Mouse (Mus musculus): ENCODE data around the gene Il17a. TPM values are rescaled to one million over a fixed set of nuclear protein-coding genes. Genes with fewer than 3 reads are reported as not detected.
"Not testable (repeated sequence)": the region's sequence is repeated elsewhere in the genome, so short reads cannot be mapped to it uniquely, and the experiment has no call there.

Gene Il17a
- not detected for total RNA-seq (2022)

DNA sequence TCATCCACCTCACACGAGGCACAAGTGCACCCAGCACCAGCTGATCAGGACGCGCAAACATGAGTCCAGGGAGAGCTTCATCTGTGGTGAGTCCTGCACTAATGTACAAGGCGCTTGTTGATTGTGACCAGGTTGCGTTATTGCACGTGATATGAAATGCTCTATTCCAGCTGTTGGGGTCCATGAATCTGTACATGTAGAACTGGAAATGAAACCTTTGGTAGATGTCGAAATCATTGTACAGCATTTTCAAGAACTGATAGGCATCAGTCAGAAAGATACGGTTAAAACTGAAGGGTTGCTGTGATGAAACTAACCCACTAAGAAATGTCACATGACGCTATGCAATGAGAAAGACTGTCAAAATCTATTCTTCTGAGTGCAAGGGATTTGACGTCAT, at the start of gene Il17a:
Il17a (plus strand) TSS at position 3 of the 400 bp plus-strand sequence.
- DNase-seq (ENCODE audit: low spot score in 2 of 2), result no peak

DNA sequence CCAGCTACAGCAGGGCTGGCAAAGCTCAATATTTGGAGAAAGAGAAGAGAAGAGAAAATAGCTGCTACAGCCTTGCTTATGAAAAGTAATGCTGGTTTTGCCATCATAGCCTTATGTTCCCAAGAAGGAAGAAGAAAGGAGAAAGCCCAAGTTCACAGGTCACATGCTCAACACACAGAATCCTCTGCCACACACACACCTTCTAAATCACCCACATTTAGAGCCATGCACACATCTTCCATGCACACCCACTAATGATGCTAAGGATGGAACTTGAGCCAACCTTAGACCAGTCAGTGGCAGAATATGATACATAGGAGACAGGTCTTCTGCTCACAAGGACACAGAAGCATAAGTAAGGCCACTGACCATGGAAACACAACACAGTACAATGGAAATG, 47.9 kb upstream of the Il17a start:
- DNase-seq (ENCODE audit: low spot score in 2 of 2), result no peak

- DNase-seq (ENCODE audit: low spot score in 2 of 2), result no peak
Measured at GRCm38 (mm10) chr1:20683386-20683785, 47.3 kb upstream of the Il17a start.

- no peak for DNase-seq (ENCODE audit: low spot score in 2 of 2)
Measured at GRCm38 (mm10) chr1:20683853-20684252, 46.9 kb upstream of the Il17a start.

- DNase-seq (ENCODE audit: low spot score in 2 of 2), result no peak
Measured at GRCm38 (mm10) chr1:20684403-20684802, 46.3 kb upstream of the Il17a start.

GRCm38 (mm10) chr1:20685393-20685792, 45.3 kb upstream of the Il17a start:
- no peak for DNase-seq (ENCODE audit: low spot score in 2 of 2)

- DNase-seq (ENCODE audit: low spot score in 2 of 2), result no peak
Measured at GRCm38 (mm10) chr1:20685907-20686306, 44.8 kb upstream of the Il17a start.

- DNase-seq (ENCODE audit: low spot score in 2 of 2), result no peak
Measured at GRCm38 (mm10) chr1:20691336-20691735, 39.4 kb upstream of the Il17a start.

DNA sequence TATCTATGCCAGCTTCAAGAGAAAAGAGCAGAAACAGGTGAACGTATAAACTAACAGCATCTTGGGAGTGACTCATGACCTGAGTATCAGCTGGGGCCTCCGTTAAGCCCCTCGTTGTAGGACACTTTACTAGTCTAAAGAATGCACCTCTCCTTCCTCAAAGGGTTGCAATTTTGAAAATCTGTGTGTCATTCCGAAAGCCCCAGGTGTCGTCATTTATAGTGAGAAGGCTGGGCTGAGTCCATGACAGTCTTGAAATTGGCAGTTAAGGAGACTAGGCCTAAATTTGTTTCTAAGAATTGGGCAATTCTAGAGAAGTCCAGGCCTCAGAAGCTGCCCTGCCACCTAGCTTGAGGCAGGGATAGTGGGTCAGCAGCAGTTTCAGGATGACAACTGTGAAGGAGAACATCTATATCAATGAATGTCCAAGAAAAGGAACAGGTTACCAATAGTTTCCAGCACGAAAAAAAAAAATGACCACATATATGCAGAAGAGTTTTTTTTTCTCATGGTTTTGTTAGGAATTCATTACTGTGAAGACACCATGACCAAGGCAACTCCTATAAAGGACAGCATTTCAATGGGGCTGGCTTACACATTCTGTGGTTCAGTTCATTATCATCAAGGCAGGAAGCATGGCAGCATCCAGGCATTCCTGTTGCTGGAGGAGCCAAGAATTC, 36.9 kb upstream of the Il17a start:
- no peak for DNase-seq (ENCODE audit: low spot score in 2 of 2)

DNA sequence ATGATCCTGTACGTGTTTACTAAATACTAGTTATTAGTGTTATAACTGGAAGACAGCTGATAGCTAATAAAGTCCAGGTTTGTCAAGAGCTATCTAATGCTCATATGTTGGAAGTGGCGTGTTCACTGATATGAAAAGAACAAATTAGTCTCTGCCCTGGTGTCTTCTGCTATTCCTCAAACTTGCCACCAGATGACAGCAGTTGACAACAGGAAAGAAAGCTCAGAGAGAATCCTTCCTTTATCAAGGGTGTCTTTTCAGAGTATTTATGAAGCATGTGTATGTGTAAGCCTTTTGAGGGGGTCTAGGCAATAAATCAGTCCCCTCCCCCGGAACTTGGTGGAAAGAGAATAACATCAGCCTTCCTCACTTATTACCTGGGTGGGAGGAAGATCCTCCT, 30.7 kb upstream of the Il17a start:
- no peak for DNase-seq (ENCODE audit: low spot score in 2 of 2)

DNA sequence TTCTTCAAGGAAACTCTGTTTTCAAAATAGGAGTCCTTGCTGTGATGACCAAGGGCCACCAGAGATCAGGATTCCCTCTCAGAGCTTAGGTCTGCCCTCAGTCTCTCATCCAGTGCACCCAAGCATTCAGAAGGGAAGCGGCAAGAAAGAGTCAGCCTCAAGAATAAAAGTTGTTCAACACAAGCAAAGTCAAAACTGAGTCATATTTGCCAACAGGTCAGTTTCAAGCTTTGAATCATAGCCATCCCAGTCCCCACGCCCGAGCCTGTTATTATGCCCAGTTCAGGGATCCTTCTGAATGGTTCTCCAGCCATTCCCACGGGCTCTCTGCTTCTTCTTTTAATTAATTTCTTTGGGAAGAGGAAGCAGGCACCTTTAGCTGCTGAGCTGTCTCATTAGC, 5.9 kb downstream of the Il17a start:
- DNase-seq (ENCODE audit: low spot score in 2 of 2), result no peak

DNA sequence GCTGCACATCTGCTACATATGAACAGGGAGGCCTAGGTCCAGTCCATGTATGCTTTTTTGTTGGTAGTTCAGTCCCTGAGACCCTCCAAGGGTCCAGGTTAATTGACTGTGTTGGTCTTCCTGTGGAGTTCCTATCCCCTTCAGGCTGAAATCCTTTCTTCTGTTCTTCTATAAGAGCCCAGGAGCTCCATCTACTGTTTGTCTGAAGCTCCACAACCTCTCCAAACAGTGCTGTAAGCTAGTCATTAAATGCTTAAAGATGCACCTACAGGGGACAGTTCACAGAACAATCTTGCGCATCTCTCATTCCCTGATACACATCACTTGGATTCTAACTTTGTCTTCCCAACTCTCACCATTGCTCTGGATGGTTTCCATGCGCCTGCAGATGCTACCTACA, 7.8 kb downstream of the Il17a start:
- no peak for DNase-seq (ENCODE audit: low spot score in 2 of 2)

DNA sequence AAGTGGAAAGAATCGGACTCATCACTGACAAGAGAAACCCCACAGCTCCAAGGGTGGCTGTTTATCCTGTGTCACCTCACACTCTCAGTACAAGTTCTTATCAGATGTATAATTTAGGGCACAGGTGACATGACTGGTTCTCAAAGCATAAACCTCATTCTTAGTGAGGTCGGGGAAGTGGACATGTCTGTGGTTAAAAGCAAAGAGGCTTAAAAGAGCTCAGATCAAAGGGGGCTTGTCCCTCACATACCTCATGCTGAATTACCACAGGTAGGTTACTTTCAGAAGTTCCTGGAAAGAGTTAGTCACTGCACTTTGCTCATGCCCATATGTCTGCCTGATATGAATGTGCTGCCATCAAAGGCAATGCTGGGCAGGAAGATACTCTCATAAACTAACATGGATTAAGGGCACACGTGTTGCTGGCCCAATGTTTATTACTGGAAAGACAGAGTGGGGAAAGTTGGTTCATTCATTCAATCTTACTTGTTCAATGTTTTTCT, 9.8 kb downstream of the Il17a start:
- DNase-seq (ENCODE audit: low spot score in 2 of 2), result no peak

DNA sequence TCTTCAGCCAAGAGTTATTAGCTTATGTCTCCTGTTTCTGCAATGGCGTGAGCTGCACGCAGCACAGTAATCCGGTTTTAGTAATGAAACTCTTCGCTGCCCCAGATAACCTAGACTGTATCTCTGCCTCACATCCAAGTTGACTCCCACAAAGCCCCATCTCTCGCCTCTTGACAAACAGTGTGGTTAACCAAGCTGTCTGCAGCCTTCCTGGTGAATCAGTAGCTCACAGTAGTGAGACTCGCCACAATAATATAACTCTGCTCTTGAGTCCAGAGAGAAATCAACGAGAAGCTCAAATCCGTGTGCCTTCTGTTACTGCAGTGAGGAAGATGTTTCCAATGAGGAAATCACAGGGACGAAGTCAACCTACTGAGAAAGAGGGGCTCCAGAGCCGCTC, 23.7 kb downstream of the Il17a start:
- DNase-seq (ENCODE audit: low spot score in 2 of 2), result no peak

GRCm38 (mm10) chr1:20757586-20757985, 26.9 kb downstream of the Il17a start:
- DNase-seq (ENCODE audit: low spot score in 2 of 2), result no peak

DNA sequence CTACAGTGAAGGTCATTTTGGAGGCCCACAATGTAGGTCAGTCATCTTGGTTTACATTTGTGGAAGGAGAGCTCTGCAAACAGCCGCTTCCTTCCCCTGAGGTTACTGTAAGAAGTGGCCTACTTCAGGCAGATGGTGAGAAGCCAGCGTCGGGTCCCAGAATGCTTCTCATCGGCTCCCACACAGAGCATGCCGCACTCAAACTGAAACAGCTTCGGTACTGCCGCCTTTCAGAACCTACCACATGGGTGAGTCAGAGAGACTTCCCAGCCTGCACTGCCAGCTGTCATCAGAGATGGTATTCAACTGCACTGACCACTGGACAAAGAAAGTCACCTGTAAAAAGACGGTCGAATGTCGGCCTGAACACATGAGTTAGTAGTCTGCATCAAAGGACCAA, 29.1 kb downstream of the Il17a start:
- peak; percentile 7 to 67 for DNase-seq (ENCODE audit: low spot score in 2 of 2)

DNA sequence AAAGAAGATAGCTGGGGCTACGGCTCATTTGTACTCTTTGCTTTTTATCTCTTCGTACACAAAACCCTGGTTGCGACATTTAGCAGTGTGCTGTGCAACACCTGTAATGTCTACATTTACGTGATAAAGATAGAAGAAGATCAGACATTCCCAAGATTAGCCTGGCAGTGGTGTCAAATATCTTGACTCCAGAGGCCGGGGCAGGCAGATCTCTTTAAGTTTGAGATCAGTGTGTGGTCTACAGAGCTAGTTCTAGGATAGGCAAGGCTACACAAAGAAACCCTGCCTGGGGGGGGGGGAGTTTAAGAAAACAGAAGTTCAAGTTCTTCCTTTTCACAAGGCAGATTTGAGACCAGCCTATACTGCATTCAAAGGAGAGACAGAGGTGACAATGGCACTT, 29.6 kb downstream of the Il17a start:
- DNase-seq (ENCODE audit: low spot score in 2 of 2), result no peak

DNA sequence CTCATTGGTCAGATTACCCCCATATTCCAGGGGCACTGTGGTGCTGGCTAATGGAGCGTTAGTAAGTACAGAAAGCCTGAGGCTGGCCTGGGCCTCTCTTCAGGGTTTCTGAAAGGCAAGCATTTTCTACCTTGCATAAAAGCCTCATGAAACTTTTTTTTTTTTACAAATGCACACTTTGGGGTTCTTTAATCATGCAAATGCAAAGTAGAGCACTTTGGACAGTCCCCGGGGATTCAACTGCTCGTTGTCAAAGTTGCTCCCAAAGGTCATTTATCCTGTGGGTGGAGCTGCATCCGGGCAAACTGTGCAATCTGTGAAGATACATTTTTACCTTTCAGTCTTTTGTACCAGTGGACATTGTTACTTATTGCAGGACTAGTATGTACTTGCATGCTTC, 30.7 kb downstream of the Il17a start:
- DNase-seq (ENCODE audit: low spot score in 2 of 2), result no peak

DNA sequence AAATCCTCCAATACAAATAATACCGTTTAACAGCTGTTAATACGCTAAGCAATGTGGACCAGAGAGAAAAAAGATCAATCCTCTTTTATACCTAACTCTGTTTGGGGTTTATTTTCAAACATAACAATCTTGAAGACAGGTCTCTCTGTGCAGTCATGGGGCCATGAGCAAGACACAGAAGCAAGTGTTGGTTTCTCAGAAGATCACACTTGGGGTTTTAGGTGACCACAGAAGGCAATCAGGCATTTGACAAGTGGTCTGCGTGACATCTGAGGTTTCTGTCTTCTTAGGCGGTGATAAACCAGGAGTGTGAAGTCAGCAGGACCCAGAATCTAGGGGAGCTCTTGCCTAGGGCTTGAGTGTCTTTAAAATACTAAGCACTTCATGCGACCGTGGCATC, 35.8 kb downstream of the Il17a start:
- no peak for DNase-seq (ENCODE audit: low spot score in 2 of 2)

- not testable (repeated sequence) for DNase-seq (ENCODE audit: low spot score in 2 of 2)
Measured at GRCm38 (mm10) chr1:20774026-20774730, 43.5 kb downstream of the Il17a start.

DNA sequence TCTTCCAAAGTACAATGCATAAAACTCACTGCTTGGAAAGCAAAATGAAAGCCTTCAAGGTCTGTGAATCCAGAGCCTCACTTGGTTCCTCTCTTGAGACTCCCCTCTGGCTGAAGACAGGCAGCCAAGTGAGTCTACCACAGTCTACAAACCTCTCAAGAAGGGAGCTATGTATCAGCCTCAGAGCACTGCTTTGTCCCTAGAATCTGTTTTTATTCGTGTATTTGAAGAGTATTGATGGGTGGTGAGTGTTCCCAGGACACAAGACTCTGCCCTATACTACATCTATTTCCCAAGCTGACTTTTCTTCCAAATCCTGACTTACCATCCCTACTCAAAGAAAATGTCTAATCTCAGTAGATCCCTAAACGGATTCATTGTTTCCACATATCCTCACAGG, 47.7 kb downstream of the Il17a start:
- no peak for DNase-seq (ENCODE audit: low spot score in 2 of 2)

Data from left cerebral cortex, adult 8-10 months (tissue).